27 mouse cellular contexts compared by ENCODE assay signal in the genomic region with DNA sequence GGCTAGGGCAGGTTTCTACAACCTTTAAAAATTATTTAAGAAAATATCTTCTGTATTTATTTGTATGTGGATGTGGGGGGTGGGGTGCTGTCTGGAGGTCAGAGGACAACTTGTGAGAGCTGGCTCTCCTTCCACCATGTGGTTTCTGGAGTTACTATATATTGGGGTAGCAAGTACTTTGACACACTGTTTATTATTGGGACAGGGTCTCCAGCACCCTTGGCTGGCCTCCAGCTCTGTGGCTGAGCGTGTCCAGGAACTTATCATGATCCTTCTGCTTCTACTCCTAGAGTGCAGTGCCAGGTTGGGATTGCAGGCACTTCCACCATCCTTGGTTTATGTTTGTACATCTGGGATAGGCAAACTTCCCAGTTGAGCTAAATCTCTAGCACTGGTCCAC. TPM values are rescaled to one million over a fixed set of nuclear protein-coding genes. Genes with fewer than 3 reads are reported as not detected.
DNase-seq lines count a peak whose midpoint lies in the region; ATAC-seq and TF ChIP-seq lines count a peak whose summit lies in the region.
"Had no signal": no experiment of that assay in that cellular context is flagged by ENCODE, and none has a peak within 500 bp of the region (broad histone marks: within the 10 kb centered on the region; RNA-seq: fewer than 3 reads in every experiment).

No protein-coding gene starts in this region.

- H3K4me3 ChIP-seq in forebrain, embryonic 14.5 days (ENCODE audit: low read depth, low read length): no peak overlapping the region
- H3K4me3 ChIP-seq in forebrain, postnatal 0 days (ENCODE audit: low read depth, low read length): no peak overlapping the region
- H3K4me3 ChIP-seq in heart, embryonic 13.5 days: no peak overlapping the region
- no peak overlapping the region for H3K4me3 ChIP-seq in lung, postnatal 0 days (ENCODE audit: low read depth, low read length)
- H3K4me3 ChIP-seq in lung, adult 2 months (replicated peaks; ENCODE audit: extremely low read depth, low read depth, low read length): no peak overlapping the region
- H3K4me3 ChIP-seq: forebrain, embryonic 13.5 days; heart, embryonic 10.5 days; hindbrain, embryonic 15.5 days; kidney, embryonic 15.5 days; neural tube, embryonic 12.5 days had no signal

- no peak overlapping the region for H3K4me2 ChIP-seq in forebrain, embryonic 14.5 days (ENCODE audit: low read length)
- no peak overlapping the region for H3K4me2 ChIP-seq in forebrain, postnatal 0 days (ENCODE audit: low read depth)
- H3K4me2 ChIP-seq in heart, embryonic 13.5 days: no peak overlapping the region
- no peak overlapping the region for H3K4me2 ChIP-seq in lung, postnatal 0 days (replicated peaks; ENCODE audit: low read depth, low read length)
- H3K4me2 ChIP-seq: forebrain, embryonic 13.5 days; hindbrain, embryonic 15.5 days; kidney, embryonic 15.5 days; neural tube, embryonic 12.5 days had no signal

- no peaks in the 10 kb centered on the region for H3K9me3 ChIP-seq in forebrain, embryonic 14.5 days (replicated peaks; ENCODE audit: control insufficient read depth, low read length)
- no peaks in the 10 kb centered on the region for H3K9me3 ChIP-seq in forebrain, postnatal 0 days (ENCODE audit: low read length)
- H3K9me3 ChIP-seq in heart, embryonic 13.5 days: no peaks in the 10 kb centered on the region
- no peaks in the 10 kb centered on the region for H3K9me3 ChIP-seq in lung, postnatal 0 days (ENCODE audit: low read length)
- H3K9me3 ChIP-seq: forebrain, embryonic 13.5 days; heart, embryonic 10.5 days; hindbrain, embryonic 15.5 days; kidney, embryonic 15.5 days; neural tube, embryonic 12.5 days had no signal

- intact Hi-C loops in heart, postnatal 36 days (cut with DNase I): no loop called here

- H3K9ac ChIP-seq in forebrain, embryonic 14.5 days (ENCODE audit: low read length): no peak overlapping the region
- H3K9ac ChIP-seq in forebrain, postnatal 0 days: no peak overlapping the region
- no peak overlapping the region for H3K9ac ChIP-seq in heart, embryonic 13.5 days
- no peak overlapping the region for H3K9ac ChIP-seq in lung, postnatal 0 days (replicated peaks; ENCODE audit: low read depth)
- H3K9ac ChIP-seq: forebrain, embryonic 13.5 days; hindbrain, embryonic 15.5 days; kidney, embryonic 15.5 days; neural tube, embryonic 12.5 days had no signal

- 67% methylated on average over 1 of the region's 1 CpGs for WGBS in forebrain, embryonic 14.5 days
- WGBS in forebrain, postnatal 0 days: 37% methylated on average over 1 of the region's 1 CpGs
- 16% methylated on average over 1 of the region's 1 CpGs for WGBS in heart, embryonic 13.5 days
- WGBS in lung, postnatal 0 days: 12% methylated on average over 1 of the region's 1 CpGs
- WGBS in lung, adult 2 months: 29% methylated on average over 1 of the region's 1 CpGs

- peaks cover 3% of the 10 kb centered on the region; the same call in 1 of the 2 replicates for H3K4me1 ChIP-seq in forebrain, embryonic 14.5 days (ENCODE audit: control insufficient read depth, insufficient read depth, low read length)
- H3K4me1 ChIP-seq in forebrain, postnatal 0 days (ENCODE audit: insufficient read depth): no peaks in the 10 kb centered on the region
- peaks cover 55% of the 10 kb centered on the region for H3K4me1 ChIP-seq in heart, embryonic 13.5 days
- peaks cover 7% of the 10 kb centered on the region for H3K4me1 ChIP-seq in lung, postnatal 0 days (ENCODE audit: insufficient read depth, low read depth, low read length)
- H3K4me1 ChIP-seq in lung, adult 2 months (ENCODE audit: control insufficient read depth, insufficient read depth, low read length): peaks cover 18% of the 10 kb centered on the region
- H3K4me1 ChIP-seq: forebrain, embryonic 13.5 days; neural tube, embryonic 12.5 days had no signal

- H3K27ac ChIP-seq in forebrain, embryonic 14.5 days (ENCODE audit: low read depth, low read length): 0 out of 2 replicates have a peak overlapping the region, but pooled peaks have one; percentile 7
- no peak overlapping the region for H3K27ac ChIP-seq in forebrain, postnatal 0 days (ENCODE audit: low read depth, low read length)
- H3K27ac ChIP-seq in heart, embryonic 13.5 days (replicated peaks): peak overlapping the region; percentile 9; the same call in 1 of the 2 replicates
- H3K27ac ChIP-seq in lung, postnatal 0 days (ENCODE audit: low read length): 0 out of 2 replicates have a peak overlapping the region, but pooled peaks have one; percentile 10
- H3K27ac ChIP-seq: forebrain, embryonic 13.5 days; heart, embryonic 10.5 days; hindbrain, embryonic 15.5 days; kidney, embryonic 15.5 days; neural tube, embryonic 12.5 days had no signal

- 0 out of 2 replicates have a peak, but pooled peaks have one; percentile 14 for ATAC-seq in forebrain, embryonic 14.5 days
- no peak for ATAC-seq in forebrain, postnatal 0 days
- no peak for ATAC-seq in heart, embryonic 13.5 days (ENCODE audit: extremely low read depth, insufficient number of reproducible peaks, low FRiP score, low TSS enrichment)
- ATAC-seq in lung, postnatal 0 days: no peak
- ATAC-seq: CD4-positive, CD25-positive, alpha-beta regulatory T cell, adult 4 months; forebrain, embryonic 13.5 days had no signal

- no peak for TF ChIP-seq POLR2A in lung, adult 2 months (IDR thresholded peaks at IDR 0.05; ENCODE audit: borderline replicate concordance, extremely low read depth, low read depth, low read length)

- no peak for DNase-seq in forebrain, embryonic 14.5 days (ENCODE audit: low spot score)
- DNase-seq in forebrain, postnatal 0 days: no peak
- DNase-seq in heart, postnatal 36 days: no peak
- DNase-seq in lung, postnatal 0 days (ENCODE audit: low spot score): no peak
- DNase-seq in lung, adult 2 months: no peak
- no peak for DNase-seq in adrenal gland, postnatal 4 days (ENCODE audit: low spot score in 2 of 2)
- DNase-seq: adrenal gland, postnatal 25 days; cerebellum, adult 9-11 months; gastrocnemius, postnatal 36 days; kidney, postnatal 36 days; layer of hippocampus, postnatal 36 days; lung, postnatal 4 days; midbrain, embryonic 14.5 days; retina, postnatal 1 day; right cerebral cortex, postnatal 25 days; spleen, adult 18-20 months had no signal

- TF ChIP-seq CTCF in forebrain, postnatal 0 days (IDR thresholded peaks at IDR 0.05; ENCODE audit: low read depth): no peak
- no peak for TF ChIP-seq CTCF in lung, postnatal 0 days (IDR thresholded peaks at IDR 0.05)
- no peak for TF ChIP-seq CTCF in lung, adult 2 months (IDR thresholded peaks at IDR 0.05; ENCODE audit: insufficient read depth, low read length)

- H3K36me3 ChIP-seq in forebrain, embryonic 14.5 days (ENCODE audit: control insufficient read depth, insufficient read depth, low read length): no peaks in the 10 kb centered on the region
- H3K36me3 ChIP-seq in forebrain, postnatal 0 days (ENCODE audit: insufficient read depth): no peaks in the 10 kb centered on the region
- peaks cover 5% of the 10 kb centered on the region; the same call in 1 of the 2 replicates for H3K36me3 ChIP-seq in heart, embryonic 13.5 days
- no peaks in the 10 kb centered on the region for H3K36me3 ChIP-seq in lung, postnatal 0 days (ENCODE audit: insufficient read depth, low read length)
- H3K36me3 ChIP-seq: heart, embryonic 10.5 days; hindbrain, embryonic 15.5 days; neural tube, embryonic 12.5 days had no signal

- H3K27me3 ChIP-seq in forebrain, embryonic 14.5 days (replicated peaks; ENCODE audit: control insufficient read depth, insufficient read depth, low read length): no peaks in the 10 kb centered on the region
- H3K27me3 ChIP-seq in forebrain, postnatal 0 days (ENCODE audit: insufficient read depth, low read length): no peaks in the 10 kb centered on the region
- no peaks in the 10 kb centered on the region for H3K27me3 ChIP-seq in heart, embryonic 13.5 days (replicated peaks)
- H3K27me3 ChIP-seq in lung, postnatal 0 days (replicated peaks; ENCODE audit: insufficient read depth, low read length): no peaks in the 10 kb centered on the region
- H3K27me3 ChIP-seq: forebrain, embryonic 13.5 days; hindbrain, embryonic 15.5 days; kidney, embryonic 15.5 days; neural tube, embryonic 12.5 days had no signal

- no peak for TF ChIP-seq EP300 in lung, postnatal 0 days (IDR thresholded peaks at IDR 0.05)

RNA-seq across cellular contexts. Expression of a gene that starts 9.6 kb away (rescaled TPM):
- 1.2 and 1.6 TPM in 2 replicates for polyA plus RNA-seq in forebrain, embryonic 14.5 days (2014; fragmentation: Nextera tagmentation; extraction: Ambion mirVana)
- not detected in 2 replicates for total RNA-seq in forebrain, postnatal 0 days (2014; rRNA removed)
- 0.72 and 2.1 TPM in 2 replicates for polyA plus RNA-seq in forebrain, postnatal 0 days (2015; fragmentation: Nextera tagmentation; extraction: Ambion mirVana)
- 0.78 and 1.3 TPM in 2 replicates for polyA plus RNA-seq in heart, embryonic 13.5 days (2015; fragmentation: Nextera tagmentation; extraction: Ambion mirVana)
- 1 to 10 TPM in 1 of 2 experiments, under 1 TPM in 1; 0.65 to 1.2 TPM for total RNA-seq in heart, postnatal 36 days (2021)
- polyA plus RNA-seq in lung, postnatal 0 days (2015; fragmentation: Nextera tagmentation; extraction: Ambion mirVana): 0.33 and 1.1 TPM in 2 replicates
- 0.85 TPM in 1 of 2 replicates, not detected in the other for polyA plus RNA-seq in lung, adult 2 months (2012; rRNA removed)
- 1 to 10 TPM in 1 of 2 experiments, not detected in 1; 1.8 TPM for total RNA-seq in adrenal gland, postnatal 4 days (2021)
- total RNA-seq: adrenal gland, postnatal 25 days; gastrocnemius, postnatal 36 days; hematopoietic stem cell, adult 5-6 weeks; liver, adult 2 months had no signal
- polyA plus RNA-seq: CD4-positive, CD25-positive, alpha-beta regulatory T cell, adult 4 months; cortical plate, adult 2 months; embryonic facial prominence, embryonic 11.5 days; forebrain, embryonic 13.5 days; heart, embryonic 10.5 days; kidney, embryonic 15.5 days; liver, adult 2 months had no signal

RNA-seq across cellular contexts. Expression of a gene that starts 10.1 kb away (rescaled TPM):
- polyA plus RNA-seq in forebrain, embryonic 14.5 days (2014; fragmentation: Nextera tagmentation; extraction: Ambion mirVana): 83.0 and 88.5 TPM in 2 replicates
- 78.5 and 106 TPM in 2 replicates for total RNA-seq in forebrain, postnatal 0 days (2014; rRNA removed)
- 45.0 and 51.3 TPM in 2 replicates for polyA plus RNA-seq in forebrain, postnatal 0 days (2015; fragmentation: Nextera tagmentation; extraction: Ambion mirVana)
- 60.1 and 63.0 TPM in 2 replicates for polyA plus RNA-seq in heart, embryonic 13.5 days (2015; fragmentation: Nextera tagmentation; extraction: Ambion mirVana)
- 10 to 100 TPM; 81.7 to 83.7 TPM for total RNA-seq in heart, postnatal 36 days (2021)
- polyA plus RNA-seq in lung, postnatal 0 days (2015; fragmentation: Nextera tagmentation; extraction: Ambion mirVana): 79.4 and 85.9 TPM in 2 replicates
- polyA plus RNA-seq in lung, adult 2 months (2012; rRNA removed): 73.4 and 92.4 TPM in 2 replicates
- 100 to 1,000 TPM; 105 to 114 TPM for total RNA-seq in adrenal gland, postnatal 4 days (2021)
